Mouse (Mus musculus): Measurements from ENCODE around the gene Cks2. TPM values are rescaled to one million over a fixed set of nuclear protein-coding genes. Genes with fewer than 3 reads are reported as not detected.

The Cks2 gene
- total and polyA plus RNA-seq, 3 experiments: 243 to 846 (median 297) TPM

DNA sequence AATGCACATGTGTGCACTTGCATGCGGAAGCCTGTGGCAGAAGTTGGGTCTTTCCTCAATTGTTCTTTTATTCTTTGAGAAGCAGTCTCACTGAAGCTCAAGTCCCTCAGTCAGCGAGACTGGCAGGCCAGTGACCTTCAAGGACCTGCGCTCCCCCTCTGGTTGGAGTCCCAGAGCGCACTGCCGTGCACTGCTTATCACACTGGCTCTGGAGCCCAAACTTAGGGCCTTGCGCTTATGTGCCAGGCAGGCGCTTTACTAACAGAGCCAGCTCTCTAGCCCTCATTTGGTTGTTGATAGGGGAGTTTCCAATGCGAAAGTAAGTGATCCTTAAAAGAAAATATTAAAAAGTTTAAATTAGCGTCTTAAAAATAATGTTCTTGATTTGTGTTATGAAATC, 8.9 kb downstream of the Cks2 start:
- peaks cover 29% of the 10 kb centered on the region for H3K79me2 ChIP-seq (ENCODE audit: control insufficient read depth, insufficient read depth, low read length, poor library complexity)
- TF ChIP-seq POLR2AphosphoS5 (IDR thresholded peaks at IDR 0.05; ENCODE audit: borderline replicate concordance, low read depth, low read length) (no peak), RAD21 (IDR thresholded peaks at IDR 0.05; ENCODE audit: low read depth, low read length) (no peak), NRF1 (IDR thresholded peaks at IDR 0.05; ENCODE audit: insufficient read depth, low read depth, low read length, poor library complexity, severe bottlenecking) (no peak), NELFE (IDR thresholded peaks at IDR 0.05; ENCODE audit: low read depth, low read length) (no peak), EP300 (IDR thresholded peaks at IDR 0.05; ENCODE audit: low read depth in 1 of 2, low read length in 2 of 2) (no peak), KAT2A (conservative IDR thresholded peaks at IDR 0.05; ENCODE audit: low read depth, low read length) (no peak), CHD1 (IDR thresholded peaks at IDR 0.05; ENCODE audit: low read depth, low read length) (no peak), SMC3 (IDR thresholded peaks at IDR 0.05; ENCODE audit: low read depth, low read length) (no peak), ELF1 (IDR thresholded peaks at IDR 0.05; ENCODE audit: low read depth, low read length) (no peak), USF1 (IDR thresholded peaks at IDR 0.05; ENCODE audit: low read depth, low read length) (no peak), TBP (IDR thresholded peaks at IDR 0.05; ENCODE audit: low read depth, low read length) (no peak), MYC (IDR thresholded peaks at IDR 0.05; ENCODE audit: low read depth, low read length) (no peak)
- H3K9ac ChIP-seq (ENCODE audit: control insufficient read depth, low read depth, low read length, poor library complexity, severe bottlenecking): no peak overlapping the region
- no peak for DNase-seq (ENCODE audit: low read depth, low spot score)
- H3K4me1 ChIP-seq (ENCODE audit: control insufficient read depth in 1 of 2, insufficient read depth in 2 of 2, low read length in 2 of 2): peaks cover 0 to 9% of the 10 kb centered on the region in 2 experiments; a peak in 3 of 4 replicates
- H3K9me3 ChIP-seq (replicated peaks; ENCODE audit: insufficient read depth, low read length): no peaks in the 10 kb centered on the region
- H3K36me3 ChIP-seq (ENCODE audit: control insufficient read depth in 1 of 2, insufficient read depth in 2 of 2, low read length in 2 of 2): peaks cover 22 to 24% of the 10 kb centered on the region in 2 experiments
- H3K27me3 ChIP-seq (ENCODE audit: control insufficient read depth in 1 of 2, insufficient read depth in 2 of 2, low read length in 2 of 2): no peaks in the 10 kb centered on the region
- H3K4me3 ChIP-seq (ENCODE audit: control insufficient read depth in 1 of 2, insufficient read depth in 1 of 2, low read depth in 2 of 2, low read length in 2 of 2): no peak overlapping the region
- no peak overlapping the region for H3K27ac ChIP-seq (ENCODE audit: control insufficient read depth, low read depth, low read length)

- DNase-seq (ENCODE audit: low read depth, low spot score): no peak
- H3K27me3 ChIP-seq (ENCODE audit: control insufficient read depth in 1 of 2, insufficient read depth in 2 of 2, low read length in 2 of 2): no peaks in the 10 kb centered on the region
- no peak overlapping the region for H3K27ac ChIP-seq (ENCODE audit: control insufficient read depth, low read depth, low read length)
- H3K4me1 ChIP-seq (ENCODE audit: control insufficient read depth in 1 of 2, insufficient read depth in 2 of 2, low read length in 2 of 2): peaks cover 0 to 7% of the 10 kb centered on the region in 2 experiments; a peak in 2 of 4 replicates
- peaks cover 19% of the 10 kb centered on the region for H3K79me2 ChIP-seq (ENCODE audit: control insufficient read depth, insufficient read depth, low read length, poor library complexity)
- H3K36me3 ChIP-seq (ENCODE audit: control insufficient read depth in 1 of 2, insufficient read depth in 2 of 2, low read length in 2 of 2): peaks cover 8 to 30% of the 10 kb centered on the region in 2 experiments
- no peaks in the 10 kb centered on the region for H3K9me3 ChIP-seq (replicated peaks; ENCODE audit: insufficient read depth, low read length)
- no peak for TF ChIP-seq ETS1 (IDR thresholded peaks at IDR 0.05; ENCODE audit: low read depth, low read length)
- no peak for TF ChIP-seq EP300 (IDR thresholded peaks at IDR 0.05; ENCODE audit: low read depth in 1 of 2, low read length in 2 of 2)
- no peak for TF ChIP-seq MAZ (IDR thresholded peaks at IDR 0.05; ENCODE audit: low read depth, low read length)
- TF ChIP-seq POLR2AphosphoS2 (IDR thresholded peaks at IDR 0.05; ENCODE audit: low read length): no peak
- TF ChIP-seq GATA1 (IDR thresholded peaks at IDR 0.05; ENCODE audit: low read depth, low read length): no peak
- TF ChIP-seq E2F4 (IDR thresholded peaks at IDR 0.05; ENCODE audit: borderline replicate concordance, low read depth, low read length): no peak
- TF ChIP-seq MYB (IDR thresholded peaks at IDR 0.05; ENCODE audit: low read depth, low read length): no peak
- no peak for TF ChIP-seq MAFK (IDR thresholded peaks at IDR 0.05; ENCODE audit: borderline replicate concordance, low read depth, low read length)
- no peak for TF ChIP-seq RAD21 (IDR thresholded peaks at IDR 0.05; ENCODE audit: low read depth, low read length)
- TF ChIP-seq POLR2AphosphoS5 (IDR thresholded peaks at IDR 0.05; ENCODE audit: borderline replicate concordance, low read depth, low read length): no peak
- TF ChIP-seq NELFE (IDR thresholded peaks at IDR 0.05; ENCODE audit: low read depth, low read length): no peak
- no peak for TF ChIP-seq KAT2A (conservative IDR thresholded peaks at IDR 0.05; ENCODE audit: low read depth, low read length)
- no peak for TF ChIP-seq CHD1 (IDR thresholded peaks at IDR 0.05; ENCODE audit: low read depth, low read length)
- no peak for TF ChIP-seq CHD2 (IDR thresholded peaks at IDR 0.05; ENCODE audit: low read length)
- TF ChIP-seq ZMIZ1 (IDR thresholded peaks at IDR 0.05; ENCODE audit: low read depth, low read length): no peak
- no peak overlapping the region for H3K9ac ChIP-seq (ENCODE audit: control insufficient read depth, low read depth, low read length, poor library complexity, severe bottlenecking)
- H3K4me3 ChIP-seq (ENCODE audit: control insufficient read depth in 1 of 2, insufficient read depth in 1 of 2, low read depth in 2 of 2, low read length in 2 of 2): no peak overlapping the region
These were observed 11.6 kb downstream of the Cks2 start for GRCm38 (mm10) chr13:51656516-51657235.
